20 mouse cellular contexts compared by ENCODE assay signal in genomic region chrX:47495056-47495455, GRCm38 (mm10).
DNase-seq lines count a peak whose midpoint lies in the region; ATAC-seq and TF ChIP-seq lines count a peak whose summit lies in the region.
"Had no signal": no experiment of that assay in that cellular context is flagged by ENCODE, and none has a peak within 500 bp of the region (broad histone marks: within the 10 kb centered on the region; RNA-seq: fewer than 3 reads in every experiment).

No protein-coding gene starts in this region.

- ATAC-seq in hindbrain, postnatal 0 days, result no peak
- ATAC-seq in hindbrain, embryonic 11.5 days (ENCODE audit: low FRiP score), result no peak
- ATAC-seq: forebrain, embryonic 15.5 days; inflammation-experienced regulatory T-cells, adult 6 months; intestine, postnatal 0 days had no signal

- no peaks in the 10 kb centered on the region for H3K9me3 ChIP-seq in hindbrain, postnatal 0 days (ENCODE audit: low read length)
- no peaks in the 10 kb centered on the region for H3K9me3 ChIP-seq in hindbrain, embryonic 11.5 days (ENCODE audit: control insufficient read depth, low read length)
- H3K9me3 ChIP-seq: forebrain, embryonic 15.5 days; heart, embryonic 15.5 days; hindbrain, embryonic 10.5 days; hindbrain, embryonic 15.5 days had no signal

- peak; percentile 1 for DNase-seq in embryo, embryonic 9.5 days (ENCODE audit: extremely low spot score)
- no peak for DNase-seq in embryo, embryonic 10 days (ENCODE audit: low spot score)
- DNase-seq in hindbrain, postnatal 0 days (ENCODE audit: low spot score), result peak; percentile 3
- DNase-seq in hindbrain, embryonic 11.5 days (ENCODE audit: low spot score), result no peak
- peak; percentile 60 for DNase-seq in retina, embryonic 14.5 days (ENCODE audit: low spot score)
- no peak for DNase-seq in frontal cortex, postnatal 25 days (ENCODE audit: low spot score in 2 of 2)
- no peak for DNase-seq in frontal cortex, postnatal 14 days (ENCODE audit: low spot score in 2 of 2)
- DNase-seq: adrenal gland, postnatal 10 days; cerebellum, adult 18-20 months; cerebellum, adult 9-11 months; cerebellum, postnatal 36 days; heart, adult 2 months; heart, postnatal 14 days had no signal

- H3K27ac ChIP-seq in hindbrain, postnatal 0 days, result no peak overlapping the region
- no peak overlapping the region for H3K27ac ChIP-seq in hindbrain, embryonic 11.5 days (ENCODE audit: low read depth, low read length)
- H3K27ac ChIP-seq: forebrain, embryonic 15.5 days; heart, adult 2 months; heart, embryonic 15.5 days; hindbrain, embryonic 10.5 days; hindbrain, embryonic 15.5 days had no signal

- 32% methylated on average over 2 of the region's 2 CpGs for WGBS in hindbrain, postnatal 0 days
- 43% methylated on average over 2 of the region's 2 CpGs for WGBS in hindbrain, embryonic 11.5 days

- no peaks in the 10 kb centered on the region for H3K36me3 ChIP-seq in hindbrain, postnatal 0 days (ENCODE audit: insufficient read depth, low read length)
- H3K36me3 ChIP-seq in hindbrain, embryonic 11.5 days (ENCODE audit: control insufficient read depth, insufficient read depth, low read length), result no peaks in the 10 kb centered on the region
- H3K36me3 ChIP-seq: forebrain, embryonic 15.5 days; heart, embryonic 15.5 days; hindbrain, embryonic 10.5 days; hindbrain, embryonic 15.5 days had no signal

- no peaks in the 10 kb centered on the region for H3K27me3 ChIP-seq in hindbrain, postnatal 0 days (ENCODE audit: insufficient read depth, low read length)
- H3K27me3 ChIP-seq in hindbrain, embryonic 11.5 days (ENCODE audit: control insufficient read depth, insufficient read depth, low read length), result no peaks in the 10 kb centered on the region
- H3K27me3 ChIP-seq: forebrain, embryonic 15.5 days; heart, embryonic 15.5 days; hindbrain, embryonic 15.5 days had no signal

- no peak overlapping the region for H3K4me3 ChIP-seq in hindbrain, postnatal 0 days (ENCODE audit: low read length)
- no peak overlapping the region for H3K4me3 ChIP-seq in hindbrain, embryonic 11.5 days (ENCODE audit: low read depth, low read length)
- H3K4me3 ChIP-seq: forebrain, embryonic 15.5 days; heart, adult 2 months; heart, embryonic 15.5 days; hindbrain, embryonic 10.5 days; hindbrain, embryonic 15.5 days had no signal

- no peak for TF ChIP-seq CTCF in hindbrain, postnatal 0 days (IDR thresholded peaks at IDR 0.05; ENCODE audit: low read depth)

- H3K4me1 ChIP-seq in hindbrain, postnatal 0 days (ENCODE audit: insufficient read depth, low read length), result no peaks in the 10 kb centered on the region
- H3K4me1 ChIP-seq in hindbrain, embryonic 11.5 days (replicated peaks; ENCODE audit: control insufficient read depth, insufficient read depth, low read length), result no peaks in the 10 kb centered on the region
- H3K4me1 ChIP-seq: forebrain, embryonic 15.5 days; heart, embryonic 15.5 days; hindbrain, embryonic 10.5 days; hindbrain, embryonic 15.5 days had no signal

- no peak overlapping the region for H3K4me2 ChIP-seq in hindbrain, postnatal 0 days (ENCODE audit: low read depth, low read length)
- no peak overlapping the region for H3K4me2 ChIP-seq in hindbrain, embryonic 11.5 days (replicated peaks; ENCODE audit: low read depth, low read length)
- H3K4me2 ChIP-seq: forebrain, embryonic 15.5 days; heart, embryonic 11.5 days; heart, embryonic 15.5 days; hindbrain, embryonic 15.5 days had no signal

- H3K9ac ChIP-seq in hindbrain, postnatal 0 days (replicated peaks; ENCODE audit: low read length), result no peak overlapping the region
- no peak overlapping the region for H3K9ac ChIP-seq in hindbrain, embryonic 11.5 days (ENCODE audit: low read depth, low read length)
- H3K9ac ChIP-seq: forebrain, embryonic 15.5 days; heart, embryonic 15.5 days; hindbrain, embryonic 15.5 days had no signal

Comparison
In these comparisons a context has a peak if more than half of its experiments do, and no peak if none do; other contexts are left out.
1. DNase-seq: peak in embryo, embryonic 9.5 days (single experiment), hindbrain, postnatal 0 days (single experiment) and retina, embryonic 14.5 days (single experiment); none in embryo, embryonic 10 days (single experiment), hindbrain, embryonic 11.5 days (single experiment), frontal cortex, postnatal 25 days (0 of 2) and frontal cortex, postnatal 14 days (0 of 2).